Mouse (Mus musculus) ovary, postnatal 36 days (tissue): ENCODE results near the gene Xirp1.

Experiments used
- DNase-seq: peaks from one replicate; pipeline ENCODE4 v3.0.0; 2022; ENCODE audit warnings: low spot score, mixed read lengths

Gene Xirp1

GRCm38 (mm10) chr9:120023086-120023811 is at the start of gene Xirp1:
Xirp1 (minus strand) TSS chr9:120023598.
- no peak for DNase-seq

GRCm38 (mm10) chr9:120073169-120073568 is 49.8 kb upstream of the Xirp1 start:
- DNase-seq = peak; percentile 79

DNA sequence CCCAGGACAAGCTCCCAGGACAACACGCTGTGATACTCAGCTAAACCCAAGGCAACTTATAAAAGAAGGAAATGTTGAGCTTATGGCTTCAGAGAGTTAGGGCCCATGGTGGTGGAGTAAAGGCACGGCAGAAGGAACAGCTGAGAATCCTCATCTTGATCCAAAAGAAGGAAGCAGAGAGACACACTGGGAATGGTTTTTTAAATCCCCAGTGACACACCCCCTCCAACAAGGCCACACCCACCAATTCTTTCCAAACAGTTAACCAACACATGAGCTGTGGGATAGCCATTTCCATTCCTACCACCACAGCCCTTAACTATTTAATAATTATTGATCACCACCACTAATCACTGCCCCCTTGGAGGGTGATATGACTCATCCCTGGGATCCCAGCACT is 47.9 kb upstream of the Xirp1 start:
- DNase-seq = no peak

DNA sequence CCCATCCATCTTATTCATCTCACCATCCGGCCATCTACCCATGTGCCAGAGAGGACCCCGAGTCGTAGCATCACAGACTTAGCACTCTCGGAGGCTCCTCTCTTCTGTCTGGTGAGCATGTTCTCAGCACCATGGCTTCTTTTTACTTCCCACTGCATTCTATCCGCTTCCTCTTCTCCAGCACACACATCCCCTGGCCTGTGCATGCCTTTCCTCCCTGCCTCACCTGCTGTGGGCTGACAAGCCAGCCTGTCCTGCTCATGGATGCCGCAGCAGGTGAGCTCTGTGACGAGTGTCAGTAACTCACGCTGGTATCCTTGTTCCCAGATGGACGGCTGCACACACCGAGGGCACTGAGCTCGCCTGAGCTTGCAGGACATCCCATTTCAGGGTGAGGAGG is 46.4 kb upstream of the Xirp1 start, which contains the start of gene Cx3cr1:
TSS of gene Cx3cr1 (minus strand) at position 101 of the 400 bp plus-strand sequence.
- no peak for DNase-seq

DNA sequence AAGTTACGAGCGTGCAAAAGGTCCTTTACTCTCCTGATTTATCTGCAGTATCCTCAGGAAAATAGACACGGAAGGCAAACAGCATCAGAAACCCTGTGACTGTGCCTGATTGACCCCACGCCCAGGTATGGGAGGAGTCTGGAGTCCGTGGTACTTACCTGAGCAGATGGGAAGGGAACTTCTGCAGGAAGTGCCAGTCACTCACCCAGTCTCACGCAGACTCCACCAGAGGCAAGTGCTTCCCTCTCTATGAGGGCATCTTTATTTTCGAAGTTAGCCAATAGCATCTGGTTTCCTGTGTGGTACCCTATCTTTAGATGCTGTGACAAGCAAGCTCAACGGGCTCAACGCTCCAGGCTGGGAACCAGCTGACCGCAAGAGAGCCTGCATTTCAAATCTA is 44.6 kb upstream of the Xirp1 start:
- no peak for DNase-seq

GRCm38 (mm10) chr9:120067609-120068008 is 44.2 kb upstream of the Xirp1 start:
- DNase-seq = no peak

GRCm38 (mm10) chr9:120064317-120064716 is 40.9 kb upstream of the Xirp1 start:
- DNase-seq = no peak

DNA sequence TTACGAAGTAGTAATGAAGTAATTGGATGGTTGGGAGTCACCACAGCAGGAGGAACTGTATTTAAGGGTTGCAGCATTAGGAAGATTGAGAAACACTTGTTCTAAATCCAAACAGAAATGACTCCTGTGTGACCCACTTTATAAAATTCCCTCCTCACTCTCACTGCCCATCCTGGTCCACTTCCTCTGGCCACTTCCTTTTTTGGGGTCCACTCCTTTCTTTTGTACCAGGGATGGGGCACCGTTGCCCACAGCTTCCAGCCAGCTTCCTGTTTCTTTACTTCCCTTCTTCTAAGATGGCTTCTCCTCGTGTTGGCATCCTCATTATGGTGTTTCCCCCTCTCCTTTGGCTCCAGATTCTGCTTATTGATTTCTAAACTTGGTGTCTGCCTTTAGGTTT is 35.3 kb upstream of the Xirp1 start:
- no peak for DNase-seq

DNA sequence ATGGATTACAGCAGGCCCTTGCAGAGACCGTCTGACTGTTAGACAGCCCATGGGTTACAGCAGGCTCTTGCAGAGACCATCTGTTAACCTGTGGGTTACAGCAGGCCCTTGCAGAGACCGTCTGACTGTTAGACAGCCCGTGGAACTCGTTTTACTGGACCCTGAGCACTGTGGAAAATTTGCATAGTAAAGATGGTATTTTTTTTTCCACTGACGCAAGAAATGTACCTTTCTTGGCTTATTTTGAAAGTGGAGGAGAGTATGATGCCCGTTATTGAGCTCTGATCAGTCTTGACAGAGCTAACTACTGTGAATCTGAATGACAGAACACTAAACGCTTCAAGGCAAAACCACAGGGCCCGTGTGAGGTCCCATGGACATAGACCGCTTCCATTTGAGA is 32.8 kb upstream of the Xirp1 start:
- DNase-seq = no peak

- no peak for DNase-seq
Measured at GRCm38 (mm10) chr9:120054545-120055277, 31.3 kb upstream of the Xirp1 start.

- no peak for DNase-seq
Measured at GRCm38 (mm10) chr9:120049407-120049806, 26.0 kb upstream of the Xirp1 start.

DNA sequence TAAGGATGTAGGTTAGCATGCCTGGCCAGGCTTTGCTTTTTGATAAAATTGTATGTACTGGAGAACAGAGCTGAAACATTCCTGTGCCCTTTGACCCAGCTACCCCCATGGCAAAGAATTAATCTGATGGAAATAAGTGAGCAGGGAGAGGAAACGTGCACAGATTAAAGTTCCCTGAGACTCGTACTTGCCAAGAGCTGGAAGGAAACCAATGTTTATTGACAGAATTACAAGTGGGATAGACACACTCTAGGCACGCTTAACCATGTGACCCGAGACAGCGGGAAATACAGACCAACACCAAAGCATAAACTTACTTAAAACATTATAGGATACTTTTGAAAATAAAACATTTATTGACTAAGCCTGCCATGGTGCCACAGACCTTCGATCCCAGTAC is 25.1 kb upstream of the Xirp1 start:
- DNase-seq = no peak

GRCm38 (mm10) chr9:120043115-120043514 is 19.7 kb upstream of the Xirp1 start:
- no peak for DNase-seq

GRCm38 (mm10) chr9:120037414-120037813 is 14.0 kb upstream of the Xirp1 start:
- DNase-seq = no peak

DNA sequence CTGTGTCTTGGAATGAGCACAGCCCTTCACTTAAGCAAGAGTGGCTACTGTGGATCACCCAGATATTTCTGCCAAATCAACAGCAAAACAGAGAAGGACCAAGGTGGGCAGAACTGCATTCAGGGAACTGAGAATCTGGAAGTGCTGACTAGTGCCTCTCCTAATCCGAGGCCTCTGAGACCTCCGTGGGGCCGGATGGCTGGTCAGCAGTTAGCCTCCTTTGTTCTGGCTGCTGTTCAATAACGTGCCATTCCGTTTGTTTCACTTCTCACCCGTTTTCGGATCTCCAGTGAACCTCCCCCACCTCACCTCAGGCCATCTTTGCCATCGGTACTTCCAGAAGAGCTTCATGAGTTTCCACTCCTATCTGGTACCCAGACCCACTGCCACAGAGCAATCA is 11.0 kb upstream of the Xirp1 start:
- no peak for DNase-seq

DNA sequence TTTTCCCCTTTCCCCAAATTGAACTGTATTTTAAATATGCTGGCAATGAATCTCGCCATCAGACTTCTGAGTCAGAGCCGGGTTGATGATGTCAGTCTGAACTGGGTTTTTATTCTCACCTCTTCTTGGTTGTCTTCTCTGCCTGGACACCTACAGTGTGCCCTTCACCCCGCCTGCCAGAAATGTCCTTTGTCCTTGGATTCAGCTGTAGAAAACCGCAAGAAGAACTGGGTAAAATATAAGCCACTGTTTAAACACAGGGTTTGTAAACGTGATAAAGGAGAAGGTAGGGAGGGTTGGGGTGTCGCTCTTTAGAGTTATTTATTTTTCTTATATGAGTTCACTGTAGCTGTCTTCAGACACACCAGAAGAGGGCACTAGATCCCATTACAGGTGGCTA is 9.3 kb upstream of the Xirp1 start:
- no peak for DNase-seq

GRCm38 (mm10) chr9:120030421-120030820 is 7.0 kb upstream of the Xirp1 start:
- DNase-seq = no peak

DNA sequence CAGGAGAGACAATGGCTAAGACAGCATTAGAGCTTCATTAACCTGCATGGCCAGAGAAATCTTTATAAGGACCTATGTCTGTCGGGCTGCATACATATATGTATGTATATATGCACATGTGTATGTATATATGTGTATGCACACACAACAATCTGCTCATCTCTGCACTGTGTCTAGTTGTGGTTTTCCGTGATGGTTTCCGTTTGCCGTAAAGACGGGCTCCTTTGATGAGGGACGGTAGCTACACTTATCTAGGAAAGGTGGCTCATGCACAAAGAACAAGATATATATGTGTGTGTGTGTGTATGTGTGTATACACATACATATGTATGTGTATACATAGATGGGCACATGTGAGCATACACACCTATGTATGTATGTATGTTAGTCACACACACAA is 6.5 kb upstream of the Xirp1 start:
- DNase-seq = no peak

DNA sequence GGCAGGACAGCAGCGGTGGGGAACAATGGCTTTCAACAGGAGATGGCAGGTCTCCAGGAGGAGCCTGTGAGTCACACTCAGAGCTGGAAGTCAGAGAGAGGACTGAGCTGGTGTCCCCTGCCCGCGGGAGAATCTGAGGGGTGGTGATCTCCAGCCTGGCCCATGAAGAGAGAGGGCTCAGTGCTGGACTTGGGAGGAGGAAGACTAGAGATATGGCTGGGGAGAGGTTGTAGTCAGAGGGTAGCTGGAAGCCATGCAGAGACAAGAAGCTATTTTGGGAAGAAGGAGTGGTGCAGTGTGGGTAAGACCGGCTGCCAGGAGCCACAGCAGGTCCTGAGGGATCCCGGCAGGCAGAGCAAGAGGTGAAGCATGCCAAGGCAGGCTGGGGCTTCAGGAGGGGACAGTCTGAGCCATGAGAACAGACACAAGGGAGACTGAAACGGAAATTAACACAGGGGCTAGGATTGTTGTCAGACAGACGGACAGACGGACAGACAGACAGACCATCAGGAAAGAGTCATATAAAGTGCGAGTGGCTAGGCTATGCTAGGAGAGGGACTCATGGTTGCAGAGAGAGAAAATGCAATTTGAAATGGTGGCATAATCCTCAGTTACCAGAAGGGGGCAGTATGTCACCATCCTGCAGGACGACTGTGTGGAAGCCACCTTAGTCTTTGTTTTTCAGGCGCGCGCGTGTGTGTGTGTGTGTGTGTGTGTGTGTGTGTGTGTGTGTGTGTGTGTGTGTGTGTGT is 4.2 kb upstream of the Xirp1 start:
- DNase-seq = no peak

DNA sequence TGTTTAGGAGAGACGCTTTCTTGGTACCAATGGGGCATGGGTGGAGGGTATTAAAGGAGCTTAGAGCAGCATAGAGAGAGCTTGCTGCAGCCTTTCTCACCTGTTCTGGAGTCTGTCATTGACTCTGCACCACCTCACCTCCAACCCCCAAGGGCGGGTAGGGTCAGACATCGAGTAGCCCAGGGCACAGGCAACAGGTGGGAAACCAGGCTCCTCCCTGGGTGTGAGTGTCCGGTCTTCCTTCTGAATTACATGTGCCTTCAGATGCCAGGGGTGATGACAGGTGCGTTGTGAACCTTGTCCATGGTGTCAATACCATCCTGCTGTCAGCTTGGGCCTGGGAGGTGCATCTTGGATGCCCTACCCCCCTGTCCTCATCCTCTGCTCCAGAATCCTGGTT is 1.2 kb upstream of the Xirp1 start:
- DNase-seq = no peak

DNA sequence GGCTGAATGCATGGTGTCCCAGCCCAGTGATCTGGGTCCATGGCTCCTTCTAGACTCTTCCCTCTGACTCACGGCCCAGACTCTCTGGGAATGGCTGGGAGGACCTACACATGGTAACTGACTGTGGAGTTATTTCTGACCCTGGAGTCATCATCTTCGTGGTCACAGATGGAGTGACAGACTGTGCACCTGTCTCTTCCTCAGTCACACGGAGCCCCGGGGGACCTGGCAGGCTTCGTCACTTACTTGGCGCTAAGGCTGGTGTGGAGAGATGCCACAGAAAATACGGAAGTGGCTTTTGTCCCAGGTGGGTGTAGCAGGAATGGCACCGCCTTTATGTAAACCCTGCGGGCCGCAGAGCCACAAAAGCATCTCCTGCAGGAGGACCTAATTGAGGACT is 773 bp upstream of the Xirp1 start:
- DNase-seq = no peak

DNA sequence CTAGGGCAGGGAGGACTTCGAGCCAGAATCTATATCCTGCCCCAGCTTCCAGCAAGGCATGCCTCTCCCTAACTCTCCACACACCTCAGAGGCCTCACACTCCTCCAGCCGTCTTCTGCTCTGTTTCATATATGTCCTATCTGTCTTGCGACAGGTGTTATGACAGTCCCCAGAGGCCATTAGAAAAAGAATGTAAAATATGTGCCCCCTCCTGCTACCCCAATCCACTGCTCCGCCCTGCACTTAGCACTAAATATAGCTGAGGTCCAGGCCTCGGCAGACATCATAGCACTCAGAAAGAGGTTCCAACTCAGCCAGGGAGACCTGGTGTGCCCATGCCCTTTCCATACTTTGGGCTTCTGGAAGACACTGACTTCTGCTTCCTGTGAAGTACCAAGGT is 2.2 kb downstream of the Xirp1 start:
- no peak for DNase-seq
